Mouse (Mus musculus): ENCODE data around the gene Iqsec1. TPM values are rescaled to one million over a fixed set of nuclear protein-coding genes. Genes with fewer than 3 reads are reported as not detected.

Gene Iqsec1
- total and polyA plus RNA-seq, 3 experiments = 17.0 to 90.4 (median 83.5) TPM

- Histone ChIP-seq H3K79me2 (replicated peaks; ENCODE audit: control insufficient read depth, extremely low read depth, insufficient read depth, poor library complexity, severe bottlenecking) (peaks cover 43% of the 10 kb centered on the region), H3K9me3 (replicated peaks; ENCODE audit: low read length) (no peaks in the 10 kb centered on the region), H3K4me3 (replicated peaks in 1 of 3; ENCODE audit: low read depth in 2 of 3, low read length in 2 of 3, poor library complexity in 1 of 3) (peak overlapping the region; percentile 68 to 96 (median 84)), H3K27ac (ENCODE audit: insufficient read depth, low read depth) (peak overlapping the region; percentile 95), H3K36me3 (replicated peaks in 1 of 2; ENCODE audit: control insufficient read depth in 1 of 2, insufficient read depth in 1 of 2, low read length in 1 of 2) (peaks cover 0 to 29% of the 10 kb centered on the region in 2 experiments), H3K27me3 (replicated peaks) (no peaks in the 10 kb centered on the region), H3K4me1 (ENCODE audit: control insufficient read depth in 1 of 2, insufficient read depth in 2 of 2) (peaks cover 36 to 72% of the 10 kb centered on the region in 2 experiments), H3K9ac (ENCODE audit: insufficient read depth, low read depth) (peak overlapping the region; percentile 54), H3K4me2 (ENCODE audit: insufficient read depth, low read depth, poor library complexity, severe bottlenecking) (peak overlapping the region; percentile 84)
- TF ChIP-seq CHD1 (IDR thresholded peaks at IDR 0.05; ENCODE audit: low read depth, low read length) (0 out of 2 replicates have a peak, but pooled peaks have one; percentile 61), NELFE (IDR thresholded peaks at IDR 0.05; ENCODE audit: low read depth, low read length) (peak; percentile 73), TBP (conservative IDR thresholded peaks at IDR 0.05; ENCODE audit: low read depth, low read length) (peak; percentile 80), ZNF384 (IDR thresholded peaks at IDR 0.05; ENCODE audit: low read depth, low read length) (peak; percentile 94), UBTF (IDR thresholded peaks at IDR 0.05; ENCODE audit: low read depth, low read length) (peak; percentile 51; the same call in 1 of the 2 replicates), TCF12 (IDR thresholded peaks at IDR 0.05; ENCODE audit: low read depth, low read length) (peak; percentile 80), ZMIZ1 (IDR thresholded peaks at IDR 0.05; ENCODE audit: low read depth, low read length) (peak; percentile 91), JUND (conservative IDR thresholded peaks at IDR 0.05; ENCODE audit: low read depth, low read length) (no peak), POLR2A (IDR thresholded peaks at IDR 0.05; ENCODE audit: low read depth, low read length) (peak; percentile 66), CHD2 (IDR thresholded peaks at IDR 0.05; ENCODE audit: low read length) (0 out of 2 replicates have a peak, but pooled peaks have one; percentile 27), KAT2A (IDR thresholded peaks at IDR 0.05; ENCODE audit: insufficient replicate concordance, low read length) (no peak), ETS1 (conservative IDR thresholded peaks at IDR 0.05; ENCODE audit: low read depth, low read length) (peak; percentile 7; the same call in 1 of the 2 replicates), ELF1 (IDR thresholded peaks at IDR 0.05; ENCODE audit: low read depth, low read length) (0 out of 2 replicates have a peak, but pooled peaks have one; percentile 29), IRF4 (IDR thresholded peaks at IDR 0.05; ENCODE audit: low read depth, low read length) (peak; percentile 25; the same call in 1 of the 2 replicates), HCFC1 (IDR thresholded peaks at IDR 0.05; ENCODE audit: low read depth, low read length) (0 out of 2 replicates have a peak, but pooled peaks have one; percentile 20), USF2 (conservative IDR thresholded peaks at IDR 0.05; ENCODE audit: low read depth, low read length) (no peak)
- DNase-seq (ENCODE audit: extremely low read depth) = peak; percentile 77
- dilution Hi-C loops (cut with MboI; ENCODE audit: extremely low pct_ligation_motif_present, extremely low pct_unique_long_range_greater_than_20kb, low sequenced_read_pairs) (no loop called here), in situ Hi-C loops (cut with MboI; ENCODE audit: low pct_ligation_motif_present, low pct_unique_long_range_greater_than_20kb, low sequenced_read_pairs) (no loop called here)
These were observed 224.4 kb downstream of the Iqsec1 start for GRCm38 (mm10) chr6:90763959-90764591.

DNA sequence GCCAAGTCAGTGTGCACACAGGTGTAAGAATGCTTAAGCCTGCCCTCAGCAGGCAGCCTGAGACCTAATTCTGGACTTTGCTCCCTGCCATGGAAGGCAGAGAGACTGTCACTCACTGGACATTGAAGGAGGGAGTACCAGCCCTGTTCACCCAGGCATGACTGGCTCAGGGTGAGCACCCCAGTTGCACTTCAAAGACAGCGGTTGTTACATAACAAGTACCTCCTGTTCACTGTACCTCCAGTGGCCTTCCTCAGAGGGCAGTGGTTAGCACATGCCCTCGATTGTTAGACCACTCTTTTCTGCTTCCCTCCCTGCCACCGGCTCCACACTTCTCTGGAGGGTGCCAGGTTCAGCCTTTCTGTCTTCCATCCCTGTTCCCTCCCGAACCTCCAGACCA, 225.2 kb downstream of the Iqsec1 start:
- peak overlapping the region; percentile 56; the same call in 1 of the 2 replicates for H3K27ac ChIP-seq (ENCODE audit: insufficient read depth, low read depth)
- in situ Hi-C loops (cut with MboI; ENCODE audit: low pct_ligation_motif_present, low pct_unique_long_range_greater_than_20kb, low sequenced_read_pairs) = no loop called here
- dilution Hi-C loops (cut with MboI; ENCODE audit: extremely low pct_ligation_motif_present, extremely low pct_unique_long_range_greater_than_20kb, low sequenced_read_pairs) = no loop called here
- H3K4me1 ChIP-seq (ENCODE audit: control insufficient read depth in 1 of 2, insufficient read depth in 2 of 2) = peaks cover 44 to 73% of the 10 kb centered on the region in 2 experiments
- DNase-seq (ENCODE audit: extremely low read depth) = no peak
- no peaks in the 10 kb centered on the region for H3K9me3 ChIP-seq (replicated peaks; ENCODE audit: low read length)
- peak overlapping the region; percentile 68 to 96 (median 84) for H3K4me3 ChIP-seq (replicated peaks in 1 of 3; ENCODE audit: low read depth in 2 of 3, low read length in 2 of 3, poor library complexity in 1 of 3)
- H3K27me3 ChIP-seq (replicated peaks) = no peaks in the 10 kb centered on the region
- peak overlapping the region; percentile 84 for H3K4me2 ChIP-seq (ENCODE audit: insufficient read depth, low read depth, poor library complexity, severe bottlenecking)
- H3K79me2 ChIP-seq (replicated peaks; ENCODE audit: control insufficient read depth, extremely low read depth, insufficient read depth, poor library complexity, severe bottlenecking) = peaks cover 43% of the 10 kb centered on the region
- peak overlapping the region; percentile 47 for H3K9ac ChIP-seq (ENCODE audit: insufficient read depth, low read depth)
- peaks cover 0 to 37% of the 10 kb centered on the region in 2 experiments for H3K36me3 ChIP-seq (replicated peaks in 1 of 2; ENCODE audit: control insufficient read depth in 1 of 2, insufficient read depth in 1 of 2, low read length in 1 of 2)
- TF ChIP-seq MEF2A (IDR thresholded peaks at IDR 0.05; ENCODE audit: borderline replicate concordance, low read depth, low read length) (0 out of 2 replicates have a peak, but pooled peaks have one; percentile 21), USF1 (IDR thresholded peaks at IDR 0.05; ENCODE audit: low read depth, low read length) (no peak), MAFK (IDR thresholded peaks at IDR 0.05; ENCODE audit: insufficient replicate concordance, low read length) (no peak), JUND (conservative IDR thresholded peaks at IDR 0.05; ENCODE audit: low read depth, low read length) (no peak)
